Mouse (Mus musculus): Measurements from ENCODE around the gene Slc25a26. TPM values are rescaled to one million over a fixed set of nuclear protein-coding genes. Genes with fewer than 3 reads are reported as not detected.

Gene Slc25a26
- polyA plus RNA-seq, 1 experiment from 2014 or later, result 9.3 TPM

GRCm38 (mm10) chr6:94598421-94598820, 98.3 kb downstream of the Slc25a26 start:
- H3K27me3 ChIP-seq (ENCODE audit: control insufficient read depth, insufficient read depth, low read length), result no peaks in the 10 kb centered on the region
- ATAC-seq (ENCODE audit: low FRiP score) (no peak), DNase-seq (ENCODE audit: low spot score) (no peak)
- 81% methylated on average over 12 of the region's 12 CpGs for WGBS
- no peaks in the 10 kb centered on the region for H3K9me3 ChIP-seq (ENCODE audit: control insufficient read depth, low read length)
- H3K36me3 ChIP-seq (ENCODE audit: control insufficient read depth, insufficient read depth, low read length), result no peaks in the 10 kb centered on the region
- H3K27ac ChIP-seq (ENCODE audit: low read depth, low read length), result no peak overlapping the region
- no peaks in the 10 kb centered on the region for H3K4me1 ChIP-seq (replicated peaks; ENCODE audit: control insufficient read depth, insufficient read depth, low read length)
- H3K9ac ChIP-seq (ENCODE audit: low read depth, low read length), result no peak overlapping the region
- H3K4me2 ChIP-seq (replicated peaks; ENCODE audit: low read depth, low read length), result no peak overlapping the region
- no peak overlapping the region for H3K4me3 ChIP-seq (ENCODE audit: low read depth, low read length)

- no peak overlapping the region for H3K4me2 ChIP-seq (replicated peaks; ENCODE audit: low read depth, low read length)
- DNase-seq (ENCODE audit: low spot score) (no peak), ATAC-seq (ENCODE audit: low FRiP score) (no peak)
- no peak overlapping the region for H3K4me3 ChIP-seq (ENCODE audit: low read depth, low read length)
- no peaks in the 10 kb centered on the region for H3K27me3 ChIP-seq (ENCODE audit: control insufficient read depth, insufficient read depth, low read length)
- H3K36me3 ChIP-seq (ENCODE audit: control insufficient read depth, insufficient read depth, low read length), result no peaks in the 10 kb centered on the region
- H3K9me3 ChIP-seq (ENCODE audit: control insufficient read depth, low read length), result no peaks in the 10 kb centered on the region
- no peaks in the 10 kb centered on the region for H3K4me1 ChIP-seq (replicated peaks; ENCODE audit: control insufficient read depth, insufficient read depth, low read length)
- no peak overlapping the region for H3K27ac ChIP-seq (ENCODE audit: low read depth, low read length)
- 93% methylated on average over 13 of the region's 13 CpGs for WGBS
- H3K9ac ChIP-seq (ENCODE audit: low read depth, low read length), result no peak overlapping the region
These were observed 98.9 kb downstream of the Slc25a26 start for GRCm38 (mm10) chr6:94599016-94599415.

GRCm38 (mm10) chr6:94601101-94601500, 101.0 kb downstream of the Slc25a26 start:
- Histone ChIP-seq H3K27me3 (ENCODE audit: control insufficient read depth, insufficient read depth, low read length) (no peaks in the 10 kb centered on the region), H3K4me1 (replicated peaks; ENCODE audit: control insufficient read depth, insufficient read depth, low read length) (no peaks in the 10 kb centered on the region), H3K27ac (ENCODE audit: low read depth, low read length) (no peak overlapping the region), H3K4me2 (replicated peaks; ENCODE audit: low read depth, low read length) (no peak overlapping the region), H3K9ac (ENCODE audit: low read depth, low read length) (no peak overlapping the region), H3K36me3 (ENCODE audit: control insufficient read depth, insufficient read depth, low read length) (no peaks in the 10 kb centered on the region), H3K4me3 (ENCODE audit: low read depth, low read length) (no peak overlapping the region), H3K9me3 (ENCODE audit: control insufficient read depth, low read length) (no peaks in the 10 kb centered on the region)
- WGBS, result 84% methylated on average over 5 of the region's 5 CpGs
- DNase-seq (ENCODE audit: low spot score), result no peak
- ATAC-seq (ENCODE audit: low FRiP score), result no peak

- WGBS, result 75% methylated on average over 5 of the region's 5 CpGs
- Histone ChIP-seq H3K4me2 (replicated peaks; ENCODE audit: low read depth, low read length) (no peak overlapping the region), H3K36me3 (ENCODE audit: control insufficient read depth, insufficient read depth, low read length) (no peaks in the 10 kb centered on the region), H3K9me3 (ENCODE audit: control insufficient read depth, low read length) (no peaks in the 10 kb centered on the region), H3K27ac (ENCODE audit: low read depth, low read length) (peak overlapping the region; percentile 20; the same call in 1 of the 2 replicates), H3K9ac (ENCODE audit: low read depth, low read length) (no peak overlapping the region), H3K4me3 (ENCODE audit: low read depth, low read length) (no peak overlapping the region), H3K4me1 (replicated peaks; ENCODE audit: control insufficient read depth, insufficient read depth, low read length) (no peaks in the 10 kb centered on the region), H3K27me3 (ENCODE audit: control insufficient read depth, insufficient read depth, low read length) (no peaks in the 10 kb centered on the region)
- ATAC-seq (ENCODE audit: low FRiP score), result no peak
- DNase-seq (ENCODE audit: low spot score), result no peak
These were observed 101.7 kb downstream of the Slc25a26 start for GRCm38 (mm10) chr6:94601811-94602210.

- WGBS, result 43% methylated on average over 3 of the region's 3 CpGs
- no peaks in the 10 kb centered on the region for H3K4me1 ChIP-seq (replicated peaks; ENCODE audit: control insufficient read depth, insufficient read depth, low read length)
- no peak overlapping the region for H3K9ac ChIP-seq (ENCODE audit: low read depth, low read length)
- H3K4me2 ChIP-seq (replicated peaks; ENCODE audit: low read depth, low read length), result no peak overlapping the region
- H3K27me3 ChIP-seq (ENCODE audit: control insufficient read depth, insufficient read depth, low read length), result no peaks in the 10 kb centered on the region
- no peak overlapping the region for H3K27ac ChIP-seq (ENCODE audit: low read depth, low read length)
- H3K36me3 ChIP-seq (ENCODE audit: control insufficient read depth, insufficient read depth, low read length), result no peaks in the 10 kb centered on the region
- no peak overlapping the region for H3K4me3 ChIP-seq (ENCODE audit: low read depth, low read length)
- no peaks in the 10 kb centered on the region for H3K9me3 ChIP-seq (ENCODE audit: control insufficient read depth, low read length)
- DNase-seq (ENCODE audit: low spot score), result no peak
- ATAC-seq (ENCODE audit: low FRiP score), result no peak
These were observed 103.9 kb downstream of the Slc25a26 start for GRCm38 (mm10) chr6:94604072-94604471.

GRCm38 (mm10) chr6:94604546-94604945, 104.4 kb downstream of the Slc25a26 start:
- no peak for ATAC-seq (ENCODE audit: low FRiP score)
- WGBS, result 87% methylated on average over 2 of the region's 2 CpGs
- no peaks in the 10 kb centered on the region for H3K36me3 ChIP-seq (ENCODE audit: control insufficient read depth, insufficient read depth, low read length)

GRCm38 (mm10) chr6:94613235-94613895, 113.2 kb downstream of the Slc25a26 start:
- H3K9ac ChIP-seq (ENCODE audit: low read depth, low read length), result no peak overlapping the region
- no peaks in the 10 kb centered on the region for H3K9me3 ChIP-seq (ENCODE audit: control insufficient read depth, low read length)
- no peaks in the 10 kb centered on the region for H3K27me3 ChIP-seq (ENCODE audit: control insufficient read depth, insufficient read depth, low read length)
- WGBS, result 76% methylated on average over 6 of the region's 6 CpGs
- no peak for DNase-seq (ENCODE audit: low spot score)
- no peaks in the 10 kb centered on the region for H3K4me1 ChIP-seq (replicated peaks; ENCODE audit: control insufficient read depth, insufficient read depth, low read length)
- no peak for ATAC-seq (ENCODE audit: low FRiP score)
- H3K27ac ChIP-seq (ENCODE audit: low read depth, low read length), result no peak overlapping the region
- H3K4me2 ChIP-seq (replicated peaks; ENCODE audit: low read depth, low read length), result no peak overlapping the region
- H3K4me3 ChIP-seq (ENCODE audit: low read depth, low read length), result no peak overlapping the region
- H3K36me3 ChIP-seq (ENCODE audit: control insufficient read depth, insufficient read depth, low read length), result peaks cover 16% of the 10 kb centered on the region

More at GRCm38 (mm10) chr6:94604546-94604945, 104.4 kb downstream of the Slc25a26 start:
- Histone ChIP-seq H3K4me3 (ENCODE audit: low read depth, low read length) (no peak overlapping the region), H3K27me3 (ENCODE audit: control insufficient read depth, insufficient read depth, low read length) (no peaks in the 10 kb centered on the region), H3K4me2 (replicated peaks; ENCODE audit: low read depth, low read length) (no peak overlapping the region), H3K9ac (ENCODE audit: low read depth, low read length) (no peak overlapping the region), H3K27ac (ENCODE audit: low read depth, low read length) (no peak overlapping the region), H3K9me3 (ENCODE audit: control insufficient read depth, low read length) (no peaks in the 10 kb centered on the region), H3K4me1 (replicated peaks; ENCODE audit: control insufficient read depth, insufficient read depth, low read length) (no peaks in the 10 kb centered on the region)
- no peak for DNase-seq (ENCODE audit: low spot score)

GRCm38 (mm10) chr6:94614346-94614745, 114.2 kb downstream of the Slc25a26 start:
- WGBS, result 87% methylated on average over 6 of the region's 6 CpGs
- H3K9me3 ChIP-seq (ENCODE audit: control insufficient read depth, low read length), result no peaks in the 10 kb centered on the region
- no peak overlapping the region for H3K9ac ChIP-seq (ENCODE audit: low read depth, low read length)
- no peak overlapping the region for H3K4me2 ChIP-seq (replicated peaks; ENCODE audit: low read depth, low read length)
- H3K27ac ChIP-seq (ENCODE audit: low read depth, low read length), result no peak overlapping the region
- peaks cover 16% of the 10 kb centered on the region for H3K36me3 ChIP-seq (ENCODE audit: control insufficient read depth, insufficient read depth, low read length)
- no peak overlapping the region for H3K4me3 ChIP-seq (ENCODE audit: low read depth, low read length)
- no peak for DNase-seq (ENCODE audit: low spot score)
- no peaks in the 10 kb centered on the region for H3K27me3 ChIP-seq (ENCODE audit: control insufficient read depth, insufficient read depth, low read length)
- H3K4me1 ChIP-seq (replicated peaks; ENCODE audit: control insufficient read depth, insufficient read depth, low read length), result no peaks in the 10 kb centered on the region
- ATAC-seq (ENCODE audit: low FRiP score), result no peak

GRCm38 (mm10) chr6:94615936-94616335, 115.8 kb downstream of the Slc25a26 start:
- no peaks in the 10 kb centered on the region for H3K9me3 ChIP-seq (ENCODE audit: control insufficient read depth, low read length)
- no peak overlapping the region for H3K4me2 ChIP-seq (replicated peaks; ENCODE audit: low read depth, low read length)
- no peak overlapping the region for H3K4me3 ChIP-seq (ENCODE audit: low read depth, low read length)
- H3K27me3 ChIP-seq (ENCODE audit: control insufficient read depth, insufficient read depth, low read length), result no peaks in the 10 kb centered on the region
- no peak overlapping the region for H3K9ac ChIP-seq (ENCODE audit: low read depth, low read length)
- no peak overlapping the region for H3K27ac ChIP-seq (ENCODE audit: low read depth, low read length)
- DNase-seq (ENCODE audit: low spot score), result no peak
- H3K4me1 ChIP-seq (replicated peaks; ENCODE audit: control insufficient read depth, insufficient read depth, low read length), result no peaks in the 10 kb centered on the region
- peaks cover 22% of the 10 kb centered on the region for H3K36me3 ChIP-seq (ENCODE audit: control insufficient read depth, insufficient read depth, low read length)
- 86% methylated on average over 4 of the region's 4 CpGs for WGBS
- no peak for ATAC-seq (ENCODE audit: low FRiP score)

All from hindbrain, embryonic 11.5 days (tissue).